Mouse (Mus musculus) left cerebral cortex, postnatal 10 days (tissue): ENCODE results near the gene Zfp827. TPM values are rescaled to one million over a fixed set of nuclear protein-coding genes. Genes with fewer than 3 reads are reported as not detected.

Source experiments
- DNase-seq, 2 experiments: peaks; one replicate each; pipeline ENCODE4 v3.0.0; 2021 to 2022; ENCODE audit warnings: low spot score in 2 of 2, mixed read lengths in 1 of 2; ENCODE audit errors: extremely low spot score in 1 of 2
- intact Hi-C: fragments of 180-260 bp; cut with DNase I; formaldehyde crosslinking; loops from one replicate; pipeline ENCODE4 v1.15.1; 2025
- total RNA-seq, 2 experiments: library from RNA; stranded (reverse); gene quantifications; 2 replicates each; pipeline ENCODE4 v1.2.3; 2021

Gene Zfp827
- total RNA-seq, 2 experiments from 2014 or later: 27.9 to 32.1 TPM

DNA sequence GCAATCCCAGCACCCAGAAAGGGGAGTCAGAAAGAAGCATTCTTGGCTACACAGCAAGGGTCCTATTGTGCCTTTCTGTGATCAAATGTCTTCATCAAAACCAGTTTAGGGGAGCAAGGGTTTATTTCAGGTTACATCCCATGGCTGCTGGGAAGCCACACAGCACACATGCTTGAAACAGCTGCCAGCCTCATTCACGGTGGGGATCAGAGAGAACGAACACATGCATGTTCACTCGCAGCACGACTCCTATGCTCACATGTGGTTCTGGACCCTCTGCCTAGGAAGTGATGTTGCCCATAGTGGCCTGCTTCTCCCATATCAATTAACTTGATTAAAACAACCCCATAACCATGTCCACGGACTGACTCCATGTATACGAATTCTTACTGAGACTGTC, 26.0 kb downstream of the Zfp827 start:
- intact Hi-C loops: no loop called here
- no peak for DNase-seq

- intact Hi-C loops: no loop called here
- DNase-seq: no peak
Measured at GRCm38 (mm10) chr8:79057179-79057578, 28.9 kb downstream of the Zfp827 start.

- DNase-seq: no peak
- intact Hi-C loops: no loop called here
Measured at GRCm38 (mm10) chr8:79059361-79059760, 31.1 kb downstream of the Zfp827 start.

GRCm38 (mm10) chr8:79060013-79060609, 31.9 kb downstream of the Zfp827 start:
- intact Hi-C loops: no loop called here
- no peak for DNase-seq

- intact Hi-C loops: no loop called here
- DNase-seq: no peak
Measured at GRCm38 (mm10) chr8:79065924-79066323, 37.7 kb downstream of the Zfp827 start.

DNA sequence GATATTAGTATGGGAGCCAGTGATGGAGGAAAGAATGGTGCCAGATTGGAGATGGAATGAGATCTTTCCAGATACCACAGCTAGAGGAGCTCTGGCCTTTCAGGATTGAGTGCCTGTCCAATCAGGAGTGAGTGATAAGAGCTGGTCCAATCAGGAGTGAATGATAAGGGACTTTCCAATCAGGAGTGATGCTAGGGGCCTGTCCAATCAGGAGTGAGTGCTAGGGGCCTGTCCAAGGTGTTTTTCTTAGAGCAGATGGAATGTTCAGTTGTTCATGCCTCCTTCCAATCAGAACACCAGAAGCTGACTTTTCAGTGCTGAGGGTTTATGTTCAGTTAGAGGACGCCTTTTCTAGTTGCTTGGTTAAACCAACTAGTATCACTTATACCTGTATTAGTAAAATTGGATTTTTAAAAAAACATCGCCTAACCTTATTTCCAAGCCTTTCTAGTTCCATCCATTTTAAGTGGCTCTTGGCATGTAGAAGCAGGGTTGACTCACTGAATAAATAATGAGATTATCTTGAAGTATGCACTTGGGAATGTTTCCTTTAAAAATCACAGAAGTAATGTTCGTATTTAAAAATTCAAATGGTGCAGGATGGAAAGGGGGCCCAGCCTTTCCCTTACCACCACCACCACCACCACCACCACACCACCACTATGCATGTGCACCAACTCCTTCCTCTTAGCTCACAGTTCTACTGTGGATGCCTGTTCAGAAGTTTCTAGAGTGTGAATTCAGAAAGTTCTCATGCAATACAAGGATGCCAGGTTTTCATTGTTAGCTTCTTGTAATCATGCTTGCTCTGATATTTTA, 39.8 kb downstream of the Zfp827 start:
- intact Hi-C loops: no loop called here
- DNase-seq: no peak

DNA sequence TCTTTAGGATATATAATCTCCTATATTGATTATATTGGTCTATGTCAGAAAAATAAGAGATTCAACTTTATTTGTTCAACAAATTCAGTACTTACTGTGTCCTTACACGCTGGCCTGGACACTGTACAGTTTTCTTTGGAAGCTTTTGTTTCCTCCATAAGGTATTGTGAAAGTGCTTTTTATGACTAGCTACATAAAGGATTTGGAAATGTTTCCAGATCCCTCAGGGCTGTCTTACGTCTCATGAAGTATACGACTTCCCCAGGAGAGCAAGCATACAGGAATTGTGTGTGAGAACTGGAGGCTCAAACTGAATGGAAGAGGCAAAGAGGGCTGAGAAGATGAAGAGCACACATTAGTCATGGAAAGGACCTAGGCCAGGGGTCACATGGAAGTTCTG, 45.1 kb downstream of the Zfp827 start:
- intact Hi-C loops: no loop called here
- no peak for DNase-seq

- intact Hi-C loops: no loop called here
Measured at GRCm38 (mm10) chr8:79074986-79075385, 46.7 kb downstream of the Zfp827 start.

GRCm38 (mm10) chr8:79077256-79077655, 49.0 kb downstream of the Zfp827 start:
- no peak for DNase-seq
- intact Hi-C loops: no loop called here

More at GRCm38 (mm10) chr8:79074986-79075385, 46.7 kb downstream of the Zfp827 start:
- no peak for DNase-seq

DNA sequence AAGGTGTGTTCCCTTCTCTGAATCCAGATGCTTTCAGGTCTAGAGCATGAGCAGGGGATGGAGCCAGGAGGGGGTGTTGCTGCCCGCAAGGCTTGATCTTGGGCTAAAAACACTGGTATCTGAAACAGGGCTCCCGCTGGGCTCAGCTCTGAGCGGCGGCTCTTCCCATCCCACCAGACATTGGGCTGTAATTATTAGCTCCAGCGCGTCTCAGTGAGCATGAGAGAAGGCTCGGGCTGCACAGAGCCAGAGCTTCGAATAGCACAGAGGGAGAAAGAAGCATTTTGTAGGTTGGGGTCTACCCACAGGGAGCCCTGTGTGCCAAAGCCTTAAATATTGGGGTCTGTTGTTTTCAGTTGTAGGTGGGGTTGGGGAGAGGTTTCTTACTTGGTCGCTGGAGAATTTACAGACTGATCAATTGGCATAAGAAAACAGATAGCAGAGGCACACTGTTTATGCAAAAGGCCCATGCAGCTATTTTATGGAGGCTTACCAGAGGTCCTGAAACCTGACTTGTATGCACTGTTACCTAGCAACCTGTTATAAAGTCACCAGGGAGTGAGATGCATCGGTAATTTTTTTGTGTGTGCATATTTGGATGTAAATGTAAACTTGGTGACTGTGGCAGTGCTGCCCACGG, 50.4 kb downstream of the Zfp827 start:
- DNase-seq: no peak
- intact Hi-C loops: no loop called here

DNA sequence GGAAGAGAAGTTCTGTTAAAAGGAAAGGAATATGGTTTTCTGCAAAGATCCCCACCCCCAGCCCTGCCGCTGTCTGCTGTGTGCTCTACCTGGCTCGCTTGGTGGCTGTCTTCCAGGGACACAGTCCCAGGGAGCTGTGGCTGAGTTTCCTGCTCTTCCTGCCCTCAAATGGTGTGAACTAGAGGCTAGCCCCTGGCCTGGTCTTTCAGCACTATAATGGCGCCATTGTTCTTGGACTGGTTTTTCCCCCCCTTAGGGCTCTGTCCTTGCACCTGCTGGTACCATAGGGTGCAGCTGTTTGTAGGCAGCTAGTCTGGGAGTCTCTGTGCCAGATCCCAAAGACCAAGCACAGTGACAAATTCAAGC, 50.9 kb downstream of the Zfp827 start:
- no peak for DNase-seq
- intact Hi-C loops: no loop called here

- no peak for DNase-seq
- intact Hi-C loops: no loop called here
Measured at GRCm38 (mm10) chr8:79080096-79080739, 52.0 kb downstream of the Zfp827 start.

GRCm38 (mm10) chr8:79081333-79081732, 53.1 kb downstream of the Zfp827 start:
- DNase-seq: no peak
- intact Hi-C loops: no loop called here

- intact Hi-C loops: no loop called here
- DNase-seq: peak in 1 of 2 experiments; percentile 42
Measured at GRCm38 (mm10) chr8:79081955-79082354, 53.7 kb downstream of the Zfp827 start.

DNA sequence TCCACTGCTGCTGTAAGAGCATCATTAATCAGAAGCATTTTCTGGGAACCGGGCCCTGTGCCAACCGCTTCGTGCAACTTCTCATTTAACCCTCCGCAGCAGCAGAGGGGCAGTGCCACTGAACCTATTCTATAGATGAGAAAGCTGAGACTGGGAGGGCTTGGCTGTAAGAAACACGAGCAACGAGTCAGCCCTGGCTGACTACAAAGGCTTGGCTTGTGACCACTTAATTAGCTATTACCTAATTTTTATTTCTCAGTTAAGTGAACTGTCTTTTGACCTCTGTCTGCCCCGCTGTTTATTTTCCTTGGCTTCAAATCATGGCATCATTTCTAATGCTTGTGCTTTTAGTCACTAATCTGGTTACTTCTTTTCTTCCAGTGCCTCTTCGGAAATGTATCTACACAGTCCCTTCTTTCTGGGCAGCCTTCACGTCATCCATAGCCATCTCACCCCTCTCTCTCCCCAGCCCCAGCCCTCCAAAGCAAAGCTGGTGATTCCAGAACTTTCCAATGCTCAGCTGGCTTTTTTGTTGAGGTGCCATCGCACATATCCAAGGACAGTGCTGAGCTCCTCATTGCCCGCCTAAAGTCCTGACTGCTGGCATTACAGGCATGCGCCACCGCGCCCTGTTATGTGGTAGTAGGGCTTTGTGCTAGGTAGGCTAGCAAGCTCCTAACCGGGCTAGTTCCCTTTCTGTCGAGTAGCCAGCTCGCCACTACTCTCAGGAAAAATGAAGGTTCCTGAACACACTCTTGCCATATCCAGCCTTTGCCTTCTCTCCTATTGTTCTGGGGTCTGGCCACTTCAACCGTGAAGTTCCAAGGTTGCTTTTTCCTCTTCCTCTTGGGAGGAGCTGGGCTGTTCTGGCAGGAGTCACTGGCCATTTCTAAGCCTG, 55.5 kb downstream of the Zfp827 start:
- intact Hi-C loops: no loop called here
- peak in 1 of 2 experiments; percentile 49 for DNase-seq

DNA sequence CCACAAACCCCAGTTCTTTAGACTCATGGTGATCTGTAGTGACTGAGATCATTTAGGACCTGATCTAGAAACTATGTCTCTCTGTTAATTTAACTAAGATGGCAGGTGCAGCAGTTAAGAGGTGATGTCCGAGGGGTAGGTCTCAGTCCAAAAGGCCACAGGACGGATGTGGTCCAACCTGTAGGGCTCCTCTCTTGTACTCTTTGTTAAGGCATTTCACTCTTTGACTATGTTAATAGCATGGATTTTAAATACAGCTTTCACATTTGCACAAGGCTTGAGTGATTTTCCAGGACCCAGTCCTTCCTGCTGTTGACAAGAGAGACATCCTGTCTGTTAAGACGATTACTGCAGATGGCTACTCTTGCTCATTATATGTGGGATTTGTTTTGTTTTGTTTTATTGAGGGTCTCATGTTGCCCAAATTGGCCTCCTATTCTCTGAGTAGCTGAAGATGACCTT, 56.2 kb downstream of the Zfp827 start:
- intact Hi-C loops: no loop called here
- no peak for DNase-seq

DNA sequence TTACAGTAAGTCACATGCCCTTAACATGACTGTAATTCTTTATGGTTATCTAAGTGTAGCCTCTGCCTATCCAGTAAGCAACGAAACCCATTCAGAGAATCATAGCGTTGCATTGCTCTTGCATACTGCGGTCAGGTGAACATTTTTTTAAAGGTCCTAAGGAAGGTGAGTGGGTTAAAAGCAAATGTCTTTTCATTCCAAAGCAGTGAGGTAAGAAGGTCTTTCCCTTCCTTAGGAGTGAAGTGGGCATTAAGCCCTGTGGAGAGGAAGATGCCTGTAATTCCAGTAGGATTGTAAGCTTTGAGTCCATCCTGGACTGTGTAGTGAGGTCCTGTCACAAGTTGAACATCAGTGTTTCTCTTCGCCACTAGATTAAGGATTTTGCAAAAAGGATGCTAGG, 66.2 kb downstream of the Zfp827 start:
- no peak for DNase-seq
- intact Hi-C loops: no loop called here

DNA sequence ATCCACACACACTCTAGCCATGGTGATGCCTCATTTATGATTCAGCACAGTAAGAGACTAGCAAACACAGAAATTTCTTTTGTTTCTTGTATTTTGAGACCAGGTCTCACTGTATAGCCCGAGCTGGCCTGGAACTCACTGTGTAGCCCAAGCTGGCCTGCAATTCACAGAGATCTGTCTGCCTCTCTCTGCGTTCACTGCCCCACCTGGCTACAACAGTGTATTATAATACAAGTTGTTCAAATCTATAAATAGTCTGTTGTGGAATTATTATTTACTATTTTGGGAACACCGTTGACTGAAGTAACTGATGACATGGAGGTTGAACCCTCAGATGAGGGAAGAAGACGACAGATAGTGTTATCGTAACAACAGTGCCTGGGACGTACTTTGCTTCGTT, 66.9 kb downstream of the Zfp827 start:
- no peak for DNase-seq
- intact Hi-C loops: no loop called here

- no peak for DNase-seq
- intact Hi-C loops: no loop called here
Measured at GRCm38 (mm10) chr8:79096970-79097369, 68.7 kb downstream of the Zfp827 start.
